Mouse (Mus musculus) forebrain, embryonic 13.5 days (tissue): ENCODE results near the gene Prkg1. TPM values are rescaled to one million over a fixed set of nuclear protein-coding genes. Genes with fewer than 3 reads are reported as not detected.
A peak's percentile ranks its signal among the peaks of the same experiment; 100 is the strongest.

Experiments used
- ATAC-seq: fragments of 200-750 bp; cut with Nextera tagmentation; 2 replicates; pipeline ENCODE4 v1.8.0; 2017
- H3K27ac ChIP-seq: fragments of 300-500 bp; sonication (generic); 2 replicates; pipeline ENCODE4 v1.5.1; 2015; ENCODE audit warnings: inconsistent platforms, mild to moderate bottlenecking, moderate library complexity
- H3K27me3 ChIP-seq: fragments of 300-500 bp; sonication (generic); 2 replicates; pipeline ENCODE4 v1.6.1; 2015; ENCODE audit warnings: mild to moderate bottlenecking, inconsistent platforms
- H3K36me3 ChIP-seq: fragments of 300-500 bp; sonication (generic); 2 replicates; pipeline ENCODE4 v1.6.1; 2015; ENCODE audit warnings: mild to moderate bottlenecking, inconsistent platforms; ENCODE audit not compliant: poor library complexity, severe bottlenecking
- H3K4me1 ChIP-seq: fragments of 300-500 bp; sonication (generic); 2 replicates; pipeline ENCODE4 v1.6.1; 2015; ENCODE audit warnings: inconsistent platforms
- H3K4me2 ChIP-seq: fragments of 300-500 bp; sonication (generic); 2 replicates; pipeline ENCODE4 v1.6.1; 2015; ENCODE audit warnings: inconsistent platforms, mild to moderate bottlenecking, moderate library complexity
- H3K4me3 ChIP-seq: fragments of 300-500 bp; sonication (generic); 2 replicates; pipeline ENCODE4 v1.5.1; 2015; ENCODE audit warnings: mild to moderate bottlenecking, inconsistent platforms
- H3K9ac ChIP-seq: fragments of 300-500 bp; sonication (generic); 2 replicates; pipeline ENCODE4 v1.6.1; 2015; ENCODE audit warnings: mild to moderate bottlenecking, inconsistent platforms
- H3K9me3 ChIP-seq: fragments of 300-500 bp; sonication (generic); replicated peaks from 2 replicates; pipeline ENCODE4 v1.6.1; 2016; ENCODE audit warnings: inconsistent platforms
- WGBS: fragments of 180-500 bp; shearing (Covaris S2); methylation state at CpG from one replicate; pipeline ENCODE4 v1.1.7; 2015; 5-methylcytosine and 5-hydroxymethylcytosine counted together
- polyA plus RNA-seq: library from polyadenylated mRNA; unstranded; fragments of >200 nt; fragmentation: Nextera tagmentation; extraction: Ambion mirVana; gene quantifications from 2 replicates; pipeline ENCODE4 v1.2.1, GENCODE M21; 2015

Gene Prkg1
- polyA plus RNA-seq, 1 experiment from 2014 or later = 1.3 TPM

DNA sequence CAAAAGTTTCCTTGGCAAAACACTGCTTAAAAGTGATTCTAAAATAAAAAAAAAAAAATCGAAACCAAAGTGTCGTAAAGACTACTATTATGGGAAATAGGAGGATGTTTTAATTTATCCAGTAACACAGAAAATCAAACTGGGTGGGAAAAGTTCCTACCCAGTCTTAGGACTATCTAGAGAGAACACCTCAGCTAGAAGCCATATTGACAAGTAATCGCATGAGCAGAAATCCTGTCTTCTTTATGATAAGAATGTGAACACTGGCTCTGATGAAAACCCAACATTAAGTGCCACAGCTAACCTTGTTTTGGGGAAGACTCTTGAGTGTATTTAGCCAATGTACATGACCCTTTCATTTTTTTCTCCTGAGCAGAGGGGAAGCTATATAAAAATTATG, 667.0 kb downstream of the Prkg1 start:
- H3K4me3 ChIP-seq = no peak overlapping the region
- no peaks in the 10 kb centered on the region for H3K27me3 ChIP-seq
- no peak overlapping the region for H3K4me2 ChIP-seq
- H3K4me1 ChIP-seq = no peaks in the 10 kb centered on the region
- H3K9ac ChIP-seq = no peak overlapping the region
- H3K36me3 ChIP-seq = no peaks in the 10 kb centered on the region
- WGBS = 76% methylated on average over 3 of the region's 3 CpGs
- no peaks in the 10 kb centered on the region for H3K9me3 ChIP-seq
- no peak overlapping the region for H3K27ac ChIP-seq
- no peak for ATAC-seq

DNA sequence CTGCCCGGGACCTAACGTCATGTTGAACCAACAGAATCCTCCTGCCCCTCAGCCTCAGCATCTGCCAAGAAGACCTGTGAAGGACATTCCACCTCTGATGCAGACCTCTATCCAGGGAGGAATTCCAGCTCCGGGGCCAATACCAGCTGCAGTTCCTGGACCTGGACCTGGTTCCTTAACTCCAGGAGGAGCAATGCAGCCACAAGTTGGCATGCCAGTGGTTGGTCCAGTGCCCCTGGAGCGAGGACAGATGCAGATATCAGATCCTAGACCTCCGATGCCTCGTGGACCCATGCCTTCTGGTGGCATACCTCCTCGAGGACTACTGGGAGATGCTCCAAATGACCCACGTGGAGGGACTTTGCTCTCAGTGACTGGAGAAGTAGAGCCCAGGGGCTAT, 681.1 kb downstream of the Prkg1 start:
- Histone ChIP-seq H3K27me3 (no peaks in the 10 kb centered on the region), H3K9me3 (peaks cover 4% of the 10 kb centered on the region; the same call in 1 of the 2 replicates), H3K4me2 (peak overlapping the region; percentile 90), H3K9ac (peak overlapping the region; percentile 79), H3K4me1 (peaks cover 23% of the 10 kb centered on the region), H3K27ac (no peak overlapping the region), H3K4me3 (peak overlapping the region; percentile 71), H3K36me3 (peaks cover 43% of the 10 kb centered on the region)
- WGBS = 98% methylated on average over 8 of the region's 8 CpGs
- no peak for ATAC-seq

DNA sequence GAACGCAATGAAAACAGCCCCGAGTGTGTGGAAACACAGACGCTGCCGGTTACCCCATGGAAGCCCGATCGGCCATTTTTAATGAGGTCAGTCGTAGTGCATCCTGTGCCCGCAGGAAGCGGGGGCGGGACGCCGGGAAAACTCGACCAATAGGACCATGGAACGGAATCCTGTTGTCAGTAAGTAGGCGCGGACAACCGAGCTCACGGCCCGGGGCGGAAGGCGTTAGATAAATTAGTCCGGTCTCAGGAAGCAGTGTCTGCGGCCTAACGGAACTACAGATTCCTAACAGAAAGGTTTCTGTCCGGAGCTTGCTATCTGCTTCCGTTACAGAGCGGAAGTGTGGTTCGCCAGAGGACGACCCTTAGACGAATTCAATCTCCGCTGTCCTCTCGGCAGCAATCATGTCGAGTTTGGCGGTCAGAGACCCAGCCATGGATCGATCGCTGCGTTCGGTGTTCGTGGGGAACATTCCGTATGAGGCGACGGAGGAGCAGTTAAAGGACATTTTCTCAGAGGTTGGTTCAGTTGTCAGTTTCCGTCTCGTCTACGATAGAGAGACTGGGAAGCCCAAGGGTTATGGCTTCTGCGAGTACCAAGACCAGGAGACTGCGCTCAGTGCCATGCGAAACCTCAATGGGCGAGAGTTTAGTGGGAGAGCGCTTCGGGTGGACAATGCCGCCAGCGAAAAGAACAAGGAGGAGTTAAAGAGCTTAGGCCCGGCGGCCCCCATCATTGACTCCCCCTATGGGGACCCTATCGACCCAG, 682.0 kb downstream of the Prkg1 start, which contains the start of gene Cstf2t:
TSS of gene Cstf2t (plus strand) at position 176 of the 768 bp plus-strand sequence.
- Histone ChIP-seq H3K36me3 (peaks cover 37% of the 10 kb centered on the region), H3K9ac (peak within 1 kb of the TSS; percentile 79), H3K4me3 (peak within 1 kb of the TSS; percentile 71), H3K27ac (peak within 1 kb of the TSS; percentile 76), H3K4me2 (peak within 1 kb of the TSS; percentile 90), H3K9me3 (peaks cover 4% of the 10 kb centered on the region; the same call in 1 of the 2 replicates), H3K27me3 (no peaks in the 10 kb centered on the region), H3K4me1 (peaks cover 23% of the 10 kb centered on the region)
- ATAC-seq = peak; percentile 99
- WGBS = 1% methylated on average over 56 of the region's 56 CpGs

DNA sequence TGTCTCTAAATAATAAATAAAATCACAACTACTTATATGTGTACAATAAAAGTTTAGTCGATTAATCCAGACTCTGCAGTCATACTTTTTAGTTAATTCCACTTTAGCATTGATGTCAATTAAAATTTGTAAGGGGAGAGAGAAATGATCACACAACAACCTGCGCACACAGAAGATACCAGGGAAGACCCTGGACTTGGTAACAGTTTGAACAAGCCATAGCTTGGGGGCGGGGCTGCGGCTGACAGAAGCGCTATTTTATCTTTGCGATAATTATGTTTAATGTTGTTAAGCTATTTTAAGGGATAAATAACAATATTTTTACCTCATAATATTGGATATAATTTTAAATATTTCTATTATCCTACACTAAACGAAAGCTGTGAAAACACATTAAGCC, 682.6 kb downstream of the Prkg1 start:
- peaks cover 23% of the 10 kb centered on the region for H3K4me1 ChIP-seq
- H3K36me3 ChIP-seq = peaks cover 33% of the 10 kb centered on the region
- H3K27me3 ChIP-seq = no peaks in the 10 kb centered on the region
- peak overlapping the region; percentile 51 for H3K9ac ChIP-seq
- H3K4me3 ChIP-seq = peak overlapping the region; percentile 71
- H3K27ac ChIP-seq = peak overlapping the region; percentile 66
- ATAC-seq = peak; percentile 67
- 15% methylated on average over 7 of the region's 7 CpGs for whole genome bisulfite sequencing
- H3K9me3 ChIP-seq = peaks cover 4% of the 10 kb centered on the region; the same call in 1 of the 2 replicates
- peak overlapping the region; percentile 90 for H3K4me2 ChIP-seq

DNA sequence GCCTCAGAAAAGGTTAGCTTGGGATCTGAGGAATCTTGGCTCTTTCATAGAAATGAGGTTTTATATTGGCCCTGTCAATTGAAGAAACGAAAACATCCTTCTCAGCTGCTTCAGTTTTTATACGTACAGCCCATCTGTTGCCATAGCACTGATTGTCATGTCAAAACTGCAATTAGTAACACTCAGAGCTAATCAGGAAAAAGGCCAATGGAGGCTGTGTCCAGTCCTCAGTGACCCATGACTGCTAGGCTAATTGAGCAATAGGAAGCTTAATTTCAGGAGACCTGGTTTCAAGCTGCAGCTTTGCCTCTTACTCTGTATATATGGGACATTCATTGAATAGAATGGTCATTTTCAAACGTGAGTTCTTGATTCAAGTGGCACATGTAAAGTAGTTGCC, 686.6 kb downstream of the Prkg1 start:
- Histone ChIP-seq H3K9me3 (no peaks in the 10 kb centered on the region), H3K27ac (no peak overlapping the region), H3K27me3 (no peaks in the 10 kb centered on the region), H3K4me2 (no peak overlapping the region), H3K4me1 (peaks cover 12% of the 10 kb centered on the region), H3K9ac (no peak overlapping the region), H3K36me3 (no peaks in the 10 kb centered on the region), H3K4me3 (no peak overlapping the region)
- ATAC-seq = no peak
- WGBS = 37% methylated on average over 3 of the region's 3 CpGs

DNA sequence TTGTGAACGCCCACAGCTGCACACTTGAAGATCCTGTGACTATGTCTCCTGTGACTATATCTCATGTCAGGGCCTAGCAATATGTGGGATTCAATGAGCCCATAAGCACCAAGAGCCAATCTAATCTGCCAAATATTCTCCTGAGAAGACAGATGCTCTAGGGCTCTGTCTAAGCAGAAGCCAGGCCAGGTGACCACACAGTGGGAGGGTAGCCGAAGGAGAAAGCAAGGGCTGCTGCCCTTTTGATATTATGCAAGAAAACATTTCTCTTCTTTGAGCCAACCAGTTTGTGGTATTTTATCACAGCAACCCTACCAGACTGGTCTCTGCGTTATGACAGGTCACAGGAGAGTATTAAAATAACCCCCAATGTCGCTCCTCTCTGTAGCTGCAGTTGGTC, 688.7 kb downstream of the Prkg1 start:
- H3K9ac ChIP-seq = no peak overlapping the region
- no peak overlapping the region for H3K4me3 ChIP-seq
- peaks cover 8% of the 10 kb centered on the region; the same call in 1 of the 2 replicates for H3K4me1 ChIP-seq
- H3K27me3 ChIP-seq = no peaks in the 10 kb centered on the region
- WGBS = 88% methylated on average over 4 of the region's 4 CpGs
- H3K27ac ChIP-seq = no peak overlapping the region
- H3K36me3 ChIP-seq = no peaks in the 10 kb centered on the region
- no peaks in the 10 kb centered on the region for H3K9me3 ChIP-seq
- no peak overlapping the region for H3K4me2 ChIP-seq
- no peak for ATAC-seq

DNA sequence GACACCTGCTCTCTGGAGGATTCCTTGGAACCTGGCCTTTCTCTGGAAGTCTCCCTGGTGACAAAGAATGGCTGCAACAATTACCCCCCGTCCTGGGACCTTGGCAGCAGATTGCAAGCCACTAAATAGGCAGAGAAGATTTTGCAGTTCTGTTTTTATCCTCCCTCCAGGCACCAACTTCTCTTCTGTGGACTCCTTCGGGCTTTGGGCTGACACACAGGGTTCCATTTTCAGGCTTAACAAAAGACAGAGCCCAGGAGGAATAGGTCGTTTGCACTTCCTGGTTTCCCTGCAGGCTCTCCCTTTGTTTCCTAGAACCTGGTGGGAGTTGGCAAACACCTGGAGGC, 690.1 kb downstream of the Prkg1 start:
- ATAC-seq = no peak
- no peaks in the 10 kb centered on the region for H3K36me3 ChIP-seq
- no peak overlapping the region for H3K27ac ChIP-seq
- no peak overlapping the region for H3K9ac ChIP-seq
- H3K4me3 ChIP-seq = peak overlapping the region; percentile 5; the same call in 1 of the 2 replicates
- no peaks in the 10 kb centered on the region for H3K27me3 ChIP-seq
- H3K9me3 ChIP-seq = no peaks in the 10 kb centered on the region
- peaks cover 8% of the 10 kb centered on the region; the same call in 1 of the 2 replicates for H3K4me1 ChIP-seq
- H3K4me2 ChIP-seq = peak overlapping the region; percentile 30
- 3% methylated on average over 3 of the region's 3 CpGs for WGBS

DNA sequence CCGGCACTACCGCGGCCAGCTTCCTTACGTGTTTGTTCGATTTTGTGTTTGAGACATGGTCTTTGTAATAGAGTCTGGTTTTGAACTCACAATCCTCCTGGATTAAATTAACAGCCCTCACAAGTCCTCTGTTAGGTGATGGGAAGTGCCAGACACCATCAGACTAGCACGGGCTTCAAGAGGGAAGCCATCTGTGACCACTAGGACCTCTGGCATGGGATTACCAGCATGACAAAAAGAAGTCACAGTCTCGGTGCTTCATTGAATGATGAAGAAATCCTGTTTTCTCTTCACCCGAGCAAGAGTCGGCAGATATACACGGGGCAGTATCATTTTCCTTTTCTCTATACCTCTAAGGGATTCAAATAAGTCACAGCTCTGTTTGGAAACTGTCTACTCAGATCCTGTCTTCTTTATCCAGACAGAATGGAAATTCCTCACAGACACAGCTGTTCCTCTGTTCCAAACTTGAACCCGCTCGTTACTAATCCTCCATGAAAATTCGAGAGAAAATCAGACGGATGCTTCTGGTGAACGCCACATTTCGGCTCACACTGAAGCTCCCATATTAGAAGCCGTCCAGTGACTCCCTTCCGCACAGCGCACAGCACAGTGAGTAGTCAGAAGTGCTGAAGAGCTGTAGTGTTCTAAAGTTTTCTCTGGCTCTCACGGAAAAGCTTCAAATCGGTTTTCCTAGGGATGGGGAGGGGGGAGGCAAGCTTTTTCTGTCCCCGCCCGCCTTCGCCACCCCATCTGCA, 690.7 kb downstream of the Prkg1 start:
- Histone ChIP-seq H3K27me3 (no peaks in the 10 kb centered on the region), H3K27ac (no peak overlapping the region), H3K4me2 (peak overlapping the region; percentile 30), H3K36me3 (no peaks in the 10 kb centered on the region), H3K9ac (no peak overlapping the region), H3K4me1 (peaks cover 8% of the 10 kb centered on the region; the same call in 1 of the 2 replicates), H3K9me3 (no peaks in the 10 kb centered on the region), H3K4me3 (peak overlapping the region; percentile 5; the same call in 1 of the 2 replicates)
- ATAC-seq = no peak
- WGBS = 28% methylated on average over 24 of the region's 24 CpGs

DNA sequence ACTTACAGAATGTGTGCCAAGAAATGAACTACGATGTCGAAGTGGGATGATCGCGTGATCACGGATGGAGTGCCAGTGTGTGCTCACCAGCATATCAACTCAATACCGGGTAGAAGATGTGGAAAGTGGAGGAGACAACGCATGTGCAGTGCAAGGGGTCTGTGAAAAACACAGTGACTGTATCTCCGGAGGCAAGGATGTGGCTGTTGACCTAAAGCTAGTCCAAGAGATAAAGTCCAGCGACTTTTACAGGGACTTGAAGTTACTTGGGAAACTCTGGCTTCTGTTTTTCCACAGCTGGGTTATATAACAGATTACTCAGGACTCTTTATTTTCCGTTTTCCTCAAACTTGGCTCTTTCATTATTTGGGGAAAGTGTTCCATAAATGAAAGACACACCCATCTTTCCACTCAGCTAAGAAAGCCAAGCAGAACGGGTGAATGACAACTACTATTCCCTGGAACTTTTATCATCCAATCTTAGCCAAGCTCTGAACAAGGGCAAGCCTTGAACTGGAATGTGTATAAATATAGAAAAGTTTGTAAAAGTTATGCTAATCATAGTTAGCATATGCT, 699.5 kb downstream of the Prkg1 start:
- H3K36me3 ChIP-seq = no peaks in the 10 kb centered on the region
- no peak overlapping the region for H3K4me3 ChIP-seq
- no peaks in the 10 kb centered on the region for H3K9me3 ChIP-seq
- H3K27me3 ChIP-seq = no peaks in the 10 kb centered on the region
- H3K9ac ChIP-seq = no peak overlapping the region
- 86% methylated on average over 11 of the region's 11 CpGs for WGBS
- no peak overlapping the region for H3K27ac ChIP-seq
- H3K4me1 ChIP-seq = no peaks in the 10 kb centered on the region
- H3K4me2 ChIP-seq = no peak overlapping the region
- no peak for ATAC-seq

DNA sequence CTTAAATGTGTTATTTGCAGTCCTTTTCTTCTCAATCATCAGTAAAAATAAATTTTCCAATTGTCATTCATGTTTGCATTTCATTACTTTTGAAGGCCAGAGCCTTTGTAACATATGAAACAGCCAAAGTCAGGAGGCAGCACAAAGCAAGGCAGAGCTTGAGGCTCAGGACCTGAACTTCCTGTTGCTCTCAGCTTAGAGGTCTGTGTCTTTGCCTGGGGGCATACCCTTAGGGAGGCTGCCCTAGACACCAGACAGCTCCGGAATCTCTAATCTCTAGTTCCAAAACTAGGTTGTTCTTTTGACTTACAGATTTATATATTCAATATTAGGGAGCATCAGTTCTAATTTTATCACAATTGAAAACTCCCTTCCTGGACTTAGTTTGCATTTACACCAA, 700.1 kb downstream of the Prkg1 start:
- H3K9ac ChIP-seq = no peak overlapping the region
- ATAC-seq = no peak
- WGBS = 86% methylated on average over 1 of the region's 1 CpGs

DNA sequence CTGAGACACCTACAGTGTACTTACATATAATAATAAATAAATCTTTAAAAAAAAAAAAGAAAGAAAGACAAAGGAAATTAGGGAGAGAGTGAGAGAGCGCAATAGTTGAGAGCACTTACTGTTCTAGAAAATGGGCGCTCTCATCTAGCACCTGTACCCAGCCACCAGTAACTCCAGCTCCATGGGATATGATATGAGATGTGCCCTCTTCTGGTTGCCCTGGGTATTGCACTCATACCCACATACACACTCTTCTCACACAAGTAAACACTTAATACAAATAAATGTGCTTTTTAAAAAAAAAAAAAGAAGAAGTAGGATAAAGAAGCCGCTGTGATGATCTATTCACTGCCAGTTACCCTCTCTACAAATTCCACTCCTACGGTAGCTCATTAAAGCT, 718.2 kb downstream of the Prkg1 start:
- no peaks in the 10 kb centered on the region for H3K27me3 ChIP-seq
- no peak overlapping the region for H3K4me2 ChIP-seq
- H3K4me3 ChIP-seq = no peak overlapping the region
- H3K4me1 ChIP-seq = no peaks in the 10 kb centered on the region
- 97% methylated on average over 4 of the region's 4 CpGs for WGBS
- no peak overlapping the region for H3K9ac ChIP-seq
- no peaks in the 10 kb centered on the region for H3K9me3 ChIP-seq
- H3K27ac ChIP-seq = no peak overlapping the region
- H3K36me3 ChIP-seq = no peaks in the 10 kb centered on the region
- ATAC-seq = no peak

More for the DNA sequence above, 700.1 kb downstream of the Prkg1 start:
- H3K4me2 ChIP-seq = no peak overlapping the region
- H3K27me3 ChIP-seq = no peaks in the 10 kb centered on the region
- no peak overlapping the region for H3K27ac ChIP-seq
- no peak overlapping the region for H3K4me3 ChIP-seq
- no peaks in the 10 kb centered on the region for H3K9me3 ChIP-seq
- no peaks in the 10 kb centered on the region for H3K36me3 ChIP-seq
- H3K4me1 ChIP-seq = no peaks in the 10 kb centered on the region
